Mouse (Mus musculus): ENCODE measurements around the gene Ankrd2.
A peak's percentile ranks its signal among the peaks of the same experiment; 100 is the strongest.

Gene Ankrd2

GRCm38 (mm10) chr19:42090637-42091141, 54.9 kb downstream of the Ankrd2 start:
- peak; percentile 71 for DNase-seq (ENCODE audit: inconsistent ontology term)

All from Muller cell, postnatal 12 days (primary cell).